Mouse (Mus musculus) lung, adult 2 months (tissue): Measurements from ENCODE around the gene 4931409K22Rik. TPM values are rescaled to one million over a fixed set of nuclear protein-coding genes. Genes with fewer than 3 reads are reported as not detected.

Experiments used
- DNase-seq: peaks from one replicate; pipeline ENCODE4 v3.0.0; 2022
- H3K4me1 ChIP-seq: fragments of 200-500 bp; 2 replicates; pipeline ENCODE4 v1.6.1; 2011; ENCODE audit warnings: low read length; ENCODE audit not compliant: control insufficient read depth, insufficient read depth
- H3K4me3 ChIP-seq: fragments of 200-500 bp; replicated peaks from 2 replicates; pipeline ENCODE3; 2011; ENCODE audit warnings: low read depth, mild to moderate bottlenecking, control low read depth, low read length; ENCODE audit errors: extremely low read depth
- CTCF ChIP-seq: fragments of 200-500 bp; IDR thresholded peaks from 2 replicates; pipeline ENCODE4 v1.5.1; 2011; ENCODE audit warnings: mild to moderate bottlenecking, low read length, control low read depth; ENCODE audit not compliant: insufficient read depth
- POLR2A ChIP-seq: fragments of 200-500 bp; IDR thresholded peaks from 2 replicates; pipeline ENCODE4 v1.6.1; 2011; ENCODE audit warnings: low read depth, mild to moderate bottlenecking, control low read depth, low read length, borderline replicate concordance; ENCODE audit errors: extremely low read depth
- WGBS: fragments of 180-500 bp; shearing (Covaris S2); methylation state at CpG from one replicate; pipeline ENCODE4 v1.1.7; 2018; 5-methylcytosine and 5-hydroxymethylcytosine counted together
- polyA plus RNA-seq: library from polyadenylated mRNA; depleted of rRNA; stranded (reverse); fragments of >200 nt; gene quantifications from 2 replicates; pipeline ENCODE4 v1.2.3, GENCODE M21; 2012

The 4931409K22Rik gene
- polyA plus RNA-seq, 1 experiment = not detected

DNA sequence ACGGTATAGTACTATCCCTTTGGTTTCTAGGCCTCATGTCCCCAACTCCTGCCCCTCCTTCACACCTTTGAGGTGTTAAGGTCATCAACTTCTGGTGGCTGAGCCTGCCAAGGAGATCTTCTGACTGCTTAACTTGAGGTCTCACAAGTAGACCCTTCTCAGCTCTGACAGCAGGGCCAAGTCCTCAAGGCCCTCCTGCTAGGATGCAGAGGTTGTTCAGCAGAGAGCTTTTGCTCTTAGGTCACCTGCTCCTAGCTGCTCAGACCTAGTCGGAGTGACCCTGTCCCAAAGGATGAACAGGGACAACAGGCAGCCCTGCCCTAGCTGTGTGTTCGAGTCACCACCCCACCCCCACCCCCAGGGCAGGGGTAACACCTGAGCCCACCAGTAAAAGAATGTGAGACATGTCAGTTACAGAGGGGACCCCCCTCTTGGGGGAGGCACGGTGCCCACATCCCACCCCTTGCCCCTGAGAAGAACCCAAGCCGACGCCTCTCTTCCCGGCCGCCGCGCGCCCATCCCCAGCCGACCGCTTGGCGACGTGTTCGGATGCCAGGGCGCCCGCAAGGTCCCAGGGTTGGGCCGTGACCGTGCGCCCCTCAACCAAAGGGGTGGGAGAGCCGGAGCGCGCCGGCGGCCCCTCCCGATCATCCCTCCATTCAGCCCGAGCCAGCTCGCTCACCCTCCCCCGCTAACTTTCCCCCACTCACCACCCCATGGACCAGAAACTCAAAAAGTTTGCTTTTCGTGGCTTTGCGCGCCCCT lies 44.6 kb upstream of the 4931409K22Rik start:
- no peak for DNase-seq
- TF ChIP-seq CTCF = no peak
- TF ChIP-seq POLR2A = no peak
- H3K4me1 ChIP-seq = peaks cover 27% of the 10 kb centered on the region
- H3K4me3 ChIP-seq = peak overlapping the region; percentile 61
- WGBS = 2% methylated on average over 33 of the region's 33 CpGs

DNA sequence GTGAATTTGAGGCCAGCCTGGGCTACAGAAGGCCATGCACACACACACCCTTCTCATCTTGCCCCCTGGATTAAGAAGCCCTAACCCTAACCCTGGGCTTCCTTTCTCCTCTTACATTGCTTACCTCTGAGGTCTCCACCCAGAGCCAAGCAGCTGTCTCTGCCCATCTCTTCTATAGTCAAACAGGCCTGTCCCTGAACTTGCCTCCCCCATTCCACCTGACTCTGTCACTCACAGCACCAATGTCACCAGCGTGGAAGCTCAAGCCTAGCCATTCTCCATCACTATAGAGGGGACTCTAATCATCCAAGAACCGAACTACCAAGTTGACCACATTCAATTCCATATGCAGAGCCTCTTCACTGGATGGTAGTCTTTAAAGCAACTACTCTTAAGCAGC lies 43.6 kb upstream of the 4931409K22Rik start:
- WGBS = 85% methylated on average over 2 of the region's 2 CpGs
- no peak for TF ChIP-seq POLR2A

DNA sequence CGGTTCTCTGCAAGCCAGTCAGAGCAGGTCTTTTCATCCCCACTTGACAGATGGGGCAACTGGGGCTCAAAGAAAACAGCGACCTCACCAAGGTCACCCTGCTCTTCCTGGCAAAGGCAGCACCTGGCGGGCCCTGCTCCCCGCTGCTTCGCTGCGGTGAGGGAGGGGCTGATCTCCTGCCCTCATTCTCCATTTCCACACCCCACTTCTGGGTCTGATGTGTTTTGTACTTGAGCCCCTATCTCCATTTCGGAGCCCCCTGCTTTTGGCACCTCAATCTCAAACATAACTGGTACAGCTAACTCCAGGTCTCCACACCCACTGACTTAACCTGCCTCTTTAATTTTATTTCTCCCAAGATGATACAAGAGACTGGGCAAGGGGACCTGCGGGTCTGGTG lies 42.5 kb upstream of the 4931409K22Rik start:
- DNase-seq = no peak
- H3K4me1 ChIP-seq = peaks cover 22% of the 10 kb centered on the region
- no peak for TF ChIP-seq CTCF
- TF ChIP-seq POLR2A = no peak
- no peak overlapping the region for H3K4me3 ChIP-seq
- WGBS = 28% methylated on average over 8 of the region's 8 CpGs

More for the DNA sequence above, 43.6 kb upstream of the 4931409K22Rik start:
- H3K4me1 ChIP-seq = peaks cover 25% of the 10 kb centered on the region
- DNase-seq = no peak
- no peak overlapping the region for H3K4me3 ChIP-seq

DNA sequence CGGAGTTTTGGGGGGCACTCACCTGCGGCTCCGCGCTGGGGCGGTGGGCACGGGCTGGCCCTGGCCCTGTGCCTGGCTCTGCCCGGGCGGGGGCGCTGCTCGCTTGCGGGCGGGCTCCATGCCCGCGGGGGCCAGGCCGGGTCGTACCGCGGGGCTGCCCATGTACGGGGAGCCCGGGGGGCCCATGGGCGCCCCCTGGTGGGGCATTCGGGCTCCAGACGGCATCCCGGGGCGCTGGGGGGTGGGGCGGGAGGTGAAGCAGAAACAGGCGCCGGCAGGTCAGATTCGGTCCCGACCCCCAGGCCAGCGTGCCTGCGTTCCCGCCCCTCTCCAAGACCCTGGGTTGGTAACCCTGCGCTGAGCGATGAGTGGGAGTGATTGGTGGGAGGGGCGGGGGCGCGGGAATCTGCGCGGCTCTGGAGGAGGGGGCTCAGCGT lies 42.0 kb upstream of the 4931409K22Rik start:
- peak; percentile 66 for DNase-seq
- TF ChIP-seq CTCF (no peak), POLR2A (no peak)
- WGBS = 2% methylated on average over 41 of the region's 41 CpGs
- Histone ChIP-seq H3K4me3 (no peak overlapping the region), H3K4me1 (peaks cover 16% of the 10 kb centered on the region)

DNA sequence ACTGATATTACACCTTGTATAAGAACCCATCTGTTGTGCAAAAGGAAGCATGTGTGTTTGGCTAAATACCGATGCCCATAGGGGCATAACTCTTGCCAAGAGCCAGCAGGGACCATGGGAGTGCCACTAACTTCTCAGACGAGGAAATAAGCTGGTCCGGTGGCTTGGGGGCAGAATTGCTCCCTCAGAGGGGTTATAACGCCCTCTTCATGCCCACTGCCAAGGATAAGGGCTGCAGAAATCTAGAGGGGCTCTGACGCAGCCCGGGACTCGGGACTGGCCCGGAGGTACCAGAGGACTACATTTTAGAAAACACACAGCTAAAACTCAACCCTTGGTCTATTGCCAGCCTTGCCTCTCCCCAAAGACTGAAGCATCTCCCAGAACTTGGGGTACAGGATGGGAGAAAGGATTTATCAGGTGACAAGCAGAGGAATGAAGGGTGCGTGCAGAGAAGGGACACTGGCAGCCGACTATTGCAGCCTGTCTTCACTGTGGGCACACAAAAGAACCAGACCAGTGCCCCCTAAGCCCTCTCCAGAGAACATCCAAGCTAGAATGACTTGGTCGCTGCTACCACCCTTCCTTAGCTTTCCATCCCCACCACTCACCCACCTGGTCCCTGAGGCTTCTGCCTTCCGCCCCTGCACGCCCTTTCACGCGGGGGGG lies 41.4 kb upstream of the 4931409K22Rik start:
- WGBS = 27% methylated on average over 15 of the region's 15 CpGs
- H3K4me1 ChIP-seq = peaks cover 11% of the 10 kb centered on the region

DNA sequence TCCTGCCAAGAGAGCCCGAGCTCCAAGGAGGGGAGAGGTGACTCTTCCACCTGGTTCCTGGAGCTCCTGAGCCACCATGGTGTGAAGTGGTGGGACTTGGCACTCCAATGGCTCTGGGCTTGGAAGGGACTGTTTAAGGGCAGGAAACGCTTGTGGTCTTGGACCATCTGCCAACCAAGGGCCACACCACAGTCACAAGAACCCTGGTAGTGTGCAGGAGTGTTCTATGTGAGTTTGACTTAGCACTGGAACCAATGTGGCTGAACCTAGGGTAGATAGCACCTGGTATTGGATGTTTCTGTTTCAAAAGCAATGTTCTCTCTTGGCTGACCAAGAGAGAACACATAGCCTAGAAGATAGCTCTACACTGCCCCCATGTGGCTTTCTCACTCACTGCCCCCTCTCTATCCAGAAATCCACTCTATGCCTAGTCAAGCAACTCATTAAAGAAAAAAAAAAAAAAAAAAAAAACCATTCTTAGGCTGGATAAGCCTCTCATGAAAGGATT lies 40.7 kb upstream of the 4931409K22Rik start:
- Histone ChIP-seq H3K4me1 (peaks cover 11% of the 10 kb centered on the region), H3K4me3 (no peak overlapping the region)
- 34% methylated on average over 2 of the region's 2 CpGs for WGBS
- peak; percentile 17; the same call in 1 of the 2 replicates for TF ChIP-seq CTCF
- TF ChIP-seq POLR2A = no peak
- peak; percentile 68 for DNase-seq

More for the DNA sequence above, 41.4 kb upstream of the 4931409K22Rik start:
- TF ChIP-seq POLR2A = no peak
- no peak for TF ChIP-seq CTCF
- H3K4me3 ChIP-seq = no peak overlapping the region
- DNase-seq = no peak

GRCm38 (mm10) chr5:24596519-24597171 lies 40.0 kb upstream of the 4931409K22Rik start:
- 30% methylated on average over 11 of the region's 11 CpGs for WGBS
- no peak for TF ChIP-seq CTCF
- TF ChIP-seq POLR2A = no peak
- no peak for DNase-seq
- Histone ChIP-seq H3K4me3 (peak overlapping the region; percentile 6), H3K4me1 (peaks cover 11% of the 10 kb centered on the region)

GRCm38 (mm10) chr5:24595786-24596380 lies 39.3 kb upstream of the 4931409K22Rik start:
- no peak overlapping the region for H3K4me3 ChIP-seq
- no peak for DNase-seq
- TF ChIP-seq POLR2A (no peak), CTCF (no peak)
- WGBS = 78% methylated on average over 14 of the region's 14 CpGs
- peaks cover 8% of the 10 kb centered on the region; the same call in 1 of the 2 replicates for H3K4me1 ChIP-seq

DNA sequence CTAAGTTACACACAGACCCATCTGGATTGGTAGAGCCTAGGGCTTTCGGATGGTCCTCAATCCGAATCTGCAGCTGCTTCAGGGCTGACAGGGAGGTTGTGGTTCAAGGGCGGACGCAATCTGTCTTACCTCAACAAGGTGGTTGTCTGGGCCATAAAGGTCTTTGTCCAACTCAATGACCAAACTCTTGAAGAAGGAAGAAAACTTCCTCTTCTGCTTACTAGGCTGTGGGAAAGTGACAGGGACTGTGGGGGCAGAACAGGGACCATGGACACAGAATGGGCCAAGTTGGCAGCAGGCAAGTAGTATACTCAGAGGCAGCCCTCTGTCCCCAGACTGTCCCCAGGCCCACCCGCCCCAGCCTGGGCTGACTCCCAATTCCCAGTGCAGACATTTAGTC lies 38.7 kb upstream of the 4931409K22Rik start:
- no peak for TF ChIP-seq POLR2A
- no peak for TF ChIP-seq CTCF
- no peak for DNase-seq
- peaks cover 8% of the 10 kb centered on the region; the same call in 1 of the 2 replicates for H3K4me1 ChIP-seq
- H3K4me3 ChIP-seq = no peak overlapping the region
- WGBS = 90% methylated on average over 5 of the region's 5 CpGs
